Mouse (Mus musculus) embryonic fibroblast, embryonic 13.5 days (primary cell): Measurements from ENCODE around the gene Nfatc4.

Experiments used
- CTCF ChIP-seq: IDR thresholded peaks from 2 replicates; pipeline ENCODE4 v1.5.1; 2011; ENCODE audit warnings: mild to moderate bottlenecking, control low read depth, low read length, moderate library complexity, borderline replicate concordance; ENCODE audit not compliant: insufficient read depth
- POLR2A ChIP-seq: IDR thresholded peaks from 2 replicates; pipeline ENCODE4 v1.6.1; 2011; ENCODE audit warnings: low read depth, mild to moderate bottlenecking, control low read depth, low read length, moderate library complexity

GRCm38 (mm10) chr14:55838312-55838711 lies 15.4 kb downstream of the Nfatc4 start:
- TF ChIP-seq CTCF (no peak), POLR2A (no peak)
